Mouse (Mus musculus): ENCODE measurements around the gene Dennd4b. TPM values are rescaled to one million over a fixed set of nuclear protein-coding genes. Genes with fewer than 3 reads are reported as not detected.
A peak's percentile ranks its signal among the peaks of the same experiment; 100 is the strongest.
"Not testable (repeated sequence)": the region's sequence is repeated elsewhere in the genome, so short reads cannot be mapped to it uniquely, and the experiment has no call there.

Gene Dennd4b
- polyA plus RNA-seq, 1 experiment from 2014 or later = 4.5 TPM

DNA sequence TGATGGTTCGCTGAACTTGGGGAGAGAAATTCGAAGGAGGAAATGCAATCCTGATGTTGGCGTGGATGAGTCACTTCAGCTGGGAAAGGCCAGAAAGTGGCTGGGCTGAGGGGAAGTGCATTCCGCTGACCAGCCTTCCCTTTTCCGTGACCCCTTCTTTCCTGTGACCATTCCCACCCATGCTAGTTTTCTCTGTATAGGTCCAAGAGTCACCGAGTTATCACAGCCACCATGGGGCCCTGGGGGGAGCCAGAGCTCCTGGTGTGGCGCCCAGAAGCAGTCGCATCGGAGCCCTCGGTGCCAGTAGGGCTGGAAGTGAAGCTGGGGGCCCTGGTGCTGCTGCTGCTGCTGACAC, 16.3 kb upstream of the Dennd4b start:
- no peak for DNase-seq (ENCODE audit: low spot score)
- H3K4me1 ChIP-seq (replicated peaks; ENCODE audit: control insufficient read depth, insufficient read depth, low read length) = peaks cover 6% of the 10 kb centered on the region; the same call in 1 of the 2 replicates
- peak overlapping the region; percentile 58 for H3K4me3 ChIP-seq (ENCODE audit: low read depth, low read length)
- H3K27ac ChIP-seq (ENCODE audit: low read depth, low read length) = no peak overlapping the region
- ATAC-seq (ENCODE audit: low FRiP score) = no peak
- H3K9ac ChIP-seq (ENCODE audit: low read depth, low read length) = peak overlapping the region; percentile 76
- H3K4me2 ChIP-seq (replicated peaks; ENCODE audit: low read depth, low read length) = peak overlapping the region; percentile 70
- 14% methylated on average over 10 of the region's 10 CpGs for WGBS
- H3K27me3 ChIP-seq (ENCODE audit: control insufficient read depth, insufficient read depth, low read length) = no peaks in the 10 kb centered on the region
- no peaks in the 10 kb centered on the region for H3K36me3 ChIP-seq (ENCODE audit: control insufficient read depth, insufficient read depth, low read length)
- H3K9me3 ChIP-seq (ENCODE audit: control insufficient read depth, low read length) = no peaks in the 10 kb centered on the region

DNA sequence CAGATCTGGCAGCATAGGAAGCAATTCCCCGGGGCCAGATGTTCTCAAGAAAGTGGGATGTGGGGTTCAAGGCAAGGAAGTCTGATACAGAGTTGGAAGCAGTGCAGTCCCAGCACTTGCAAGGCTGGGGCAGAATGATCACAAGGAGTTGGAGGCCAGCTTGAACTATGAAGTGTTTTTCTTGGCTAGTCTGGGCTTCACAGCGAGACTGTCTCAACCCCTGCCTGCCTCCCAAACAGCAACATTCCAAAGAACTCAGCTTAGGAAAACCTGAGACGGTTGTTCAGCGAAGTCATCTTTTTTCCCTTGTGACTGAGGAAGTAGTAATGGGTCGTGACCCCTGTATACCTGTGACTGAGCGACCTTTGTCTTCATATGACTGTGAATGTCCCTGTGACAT, 14.2 kb upstream of the Dennd4b start:
- Histone ChIP-seq H3K4me3 (ENCODE audit: low read depth, low read length) (no peak overlapping the region), H3K9ac (ENCODE audit: low read depth, low read length) (no peak overlapping the region), H3K36me3 (ENCODE audit: control insufficient read depth, insufficient read depth, low read length) (no peaks in the 10 kb centered on the region), H3K9me3 (ENCODE audit: control insufficient read depth, low read length) (no peaks in the 10 kb centered on the region), H3K27me3 (ENCODE audit: control insufficient read depth, insufficient read depth, low read length) (no peaks in the 10 kb centered on the region), H3K27ac (ENCODE audit: low read depth, low read length) (no peak overlapping the region), H3K4me2 (replicated peaks; ENCODE audit: low read depth, low read length) (no peak overlapping the region), H3K4me1 (replicated peaks; ENCODE audit: control insufficient read depth, insufficient read depth, low read length) (peaks cover 11% of the 10 kb centered on the region)
- 90% methylated on average over 6 of the region's 6 CpGs for WGBS
- ATAC-seq (ENCODE audit: low FRiP score) (no peak), DNase-seq (ENCODE audit: low spot score) (no peak)

DNA sequence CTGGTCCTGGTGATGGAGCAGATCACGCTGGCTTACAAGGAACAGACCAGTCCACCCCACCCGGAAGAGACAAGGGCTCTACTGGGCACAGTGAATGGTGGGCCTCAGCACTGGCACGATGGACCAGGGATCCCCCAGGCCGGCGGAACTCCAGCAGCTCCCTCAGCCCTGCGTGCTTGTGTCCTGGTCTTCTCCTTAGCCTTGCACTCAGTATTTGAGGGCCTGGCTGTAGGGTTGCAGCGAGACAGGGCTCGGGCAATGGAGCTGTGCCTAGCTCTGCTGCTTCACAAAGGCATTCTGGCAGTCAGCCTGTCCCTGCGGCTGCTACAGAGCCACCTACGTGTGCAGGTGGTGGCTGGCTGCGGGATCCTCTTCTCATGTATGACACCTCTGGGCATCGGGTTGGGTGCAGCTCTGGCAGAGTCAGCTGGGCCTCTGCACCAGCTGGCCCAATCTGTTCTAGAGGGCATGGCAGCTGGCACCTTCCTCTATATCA, 13.2 kb upstream of the Dennd4b start:
- not testable (repeated sequence) for H3K4me3 ChIP-seq (ENCODE audit: low read depth, low read length); H3K27me3 ChIP-seq (ENCODE audit: control insufficient read depth, insufficient read depth, low read length); H3K36me3 ChIP-seq (ENCODE audit: control insufficient read depth, insufficient read depth, low read length); DNase-seq (ENCODE audit: low spot score); ATAC-seq (ENCODE audit: low FRiP score); H3K4me2 ChIP-seq (replicated peaks; ENCODE audit: low read depth, low read length); H3K27ac ChIP-seq (ENCODE audit: low read depth, low read length); H3K9me3 ChIP-seq (ENCODE audit: control insufficient read depth, low read length); H3K9ac ChIP-seq (ENCODE audit: low read depth, low read length)
- WGBS = 92% methylated on average over 10 of the region's 12 CpGs
- peaks cover 11% of the 10 kb centered on the region for H3K4me1 ChIP-seq (replicated peaks; ENCODE audit: control insufficient read depth, insufficient read depth, low read length)

DNA sequence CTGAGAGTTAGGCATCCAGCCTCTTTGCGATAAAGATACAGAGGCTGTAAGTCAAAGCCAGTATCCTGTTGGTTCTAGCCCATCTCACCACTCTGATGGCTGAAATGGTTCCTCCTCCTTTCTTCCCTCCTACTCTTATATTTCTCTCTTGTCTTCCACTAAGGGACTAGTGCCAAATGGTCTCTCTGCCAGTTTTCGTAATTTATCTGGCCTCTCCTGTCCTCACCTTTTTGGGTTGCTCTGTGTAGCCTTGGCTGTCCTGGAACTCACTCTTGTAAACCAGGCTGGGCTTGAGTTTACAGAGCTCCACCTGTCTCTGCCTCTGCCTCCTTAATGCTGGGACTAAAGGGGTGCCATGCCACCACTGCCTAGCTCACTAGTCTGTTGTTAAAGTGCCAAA, 12.3 kb upstream of the Dennd4b start:
- not testable (repeated sequence) for H3K4me1 ChIP-seq (replicated peaks; ENCODE audit: control insufficient read depth, insufficient read depth, low read length); DNase-seq (ENCODE audit: low spot score); H3K9ac ChIP-seq (ENCODE audit: low read depth, low read length); H3K4me3 ChIP-seq (ENCODE audit: low read depth, low read length); H3K4me2 ChIP-seq (replicated peaks; ENCODE audit: low read depth, low read length); H3K27me3 ChIP-seq (ENCODE audit: control insufficient read depth, insufficient read depth, low read length); H3K36me3 ChIP-seq (ENCODE audit: control insufficient read depth, insufficient read depth, low read length); H3K9me3 ChIP-seq (ENCODE audit: control insufficient read depth, low read length); H3K27ac ChIP-seq (ENCODE audit: low read depth, low read length); ATAC-seq (ENCODE audit: low FRiP score)
- WGBS = 94% methylated on average over 2 of the region's 2 CpGs

DNA sequence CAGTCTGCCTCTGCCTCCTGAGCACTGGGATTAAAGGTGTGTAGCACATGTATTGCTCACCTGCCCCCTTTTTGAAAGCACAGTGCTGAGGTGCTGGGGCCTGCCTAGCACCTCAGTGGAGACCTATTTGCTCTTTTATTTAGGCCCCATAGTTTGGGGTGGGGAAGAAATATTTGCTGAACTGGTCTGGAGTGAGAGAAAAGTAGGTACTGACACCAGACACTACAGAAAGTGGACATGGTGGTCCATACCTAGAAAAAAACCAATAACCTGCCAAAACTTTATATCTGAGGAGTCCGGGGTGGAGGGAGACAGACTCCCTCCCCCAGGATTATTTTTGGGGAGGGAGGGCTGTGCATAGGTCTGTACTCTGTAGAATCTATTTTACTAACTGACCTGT, 11.8 kb upstream of the Dennd4b start:
- H3K4me1 ChIP-seq (replicated peaks; ENCODE audit: control insufficient read depth, insufficient read depth, low read length); H3K9ac ChIP-seq (ENCODE audit: low read depth, low read length); H3K27ac ChIP-seq (ENCODE audit: low read depth, low read length); H3K4me3 ChIP-seq (ENCODE audit: low read depth, low read length); ATAC-seq (ENCODE audit: low FRiP score); H3K36me3 ChIP-seq (ENCODE audit: control insufficient read depth, insufficient read depth, low read length); DNase-seq (ENCODE audit: low spot score); H3K4me2 ChIP-seq (replicated peaks; ENCODE audit: low read depth, low read length); H3K27me3 ChIP-seq (ENCODE audit: control insufficient read depth, insufficient read depth, low read length); H3K9me3 ChIP-seq (ENCODE audit: control insufficient read depth, low read length): not testable (repeated sequence)
- 79% methylated on average over 1 of the region's 1 CpGs for WGBS

DNA sequence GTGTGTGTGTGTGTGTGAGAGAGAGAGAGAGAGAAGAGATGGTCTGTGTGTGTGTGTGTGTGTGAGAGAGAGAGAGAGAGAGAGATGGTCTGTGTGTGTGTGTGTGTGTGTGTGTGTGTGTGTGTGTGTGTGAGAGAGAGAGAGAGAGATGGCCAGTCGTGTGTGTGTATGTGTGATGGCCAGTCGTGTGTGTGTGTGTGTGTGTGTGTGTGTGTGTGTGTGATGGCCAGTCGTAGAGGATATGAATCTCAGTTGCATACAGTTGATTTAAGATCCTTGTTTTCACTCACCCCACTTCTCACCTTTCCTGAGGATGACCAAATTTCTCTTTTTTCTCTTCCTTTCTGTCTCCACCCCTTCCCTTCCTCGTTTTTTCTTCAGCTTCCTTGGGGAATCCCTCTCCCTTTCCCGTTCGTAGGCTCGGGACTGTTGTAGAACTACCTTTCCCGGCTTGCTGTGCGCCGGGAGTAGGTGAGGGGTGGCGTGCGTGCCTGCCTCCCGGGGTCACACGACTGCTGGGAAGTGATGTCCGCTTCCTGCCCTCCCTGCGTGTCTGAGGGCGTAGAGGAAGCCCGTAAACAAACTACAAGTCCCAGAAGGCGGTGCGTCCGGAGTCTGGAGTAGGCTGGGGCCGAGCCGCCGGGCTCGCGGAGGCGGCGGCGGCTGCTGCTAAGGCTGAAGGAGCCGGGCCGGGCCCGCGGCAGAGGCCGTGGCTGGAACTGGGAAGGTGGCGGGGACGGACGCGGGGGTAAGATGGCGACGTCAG, 11.1 kb upstream of the Dennd4b start, which contains the start of gene Crtc2:
TSS of gene Crtc2 (plus strand) at position 511 of the 766 bp plus-strand sequence.
- DNase-seq (ENCODE audit: low spot score) (peak; percentile 94), ATAC-seq (ENCODE audit: low FRiP score) (peak; percentile 97)
- Histone ChIP-seq H3K27ac (ENCODE audit: low read depth, low read length) (peak within 1 kb of the TSS; percentile 75), H3K4me1 (replicated peaks; ENCODE audit: control insufficient read depth, insufficient read depth, low read length) (peaks cover 5% of the 10 kb centered on the region), H3K4me2 (replicated peaks; ENCODE audit: low read depth, low read length) (peak within 1 kb of the TSS; percentile 71), H3K27me3 (ENCODE audit: control insufficient read depth, insufficient read depth, low read length) (no peaks in the 10 kb centered on the region), H3K9ac (ENCODE audit: low read depth, low read length) (peak within 1 kb of the TSS; percentile 71), H3K4me3 (ENCODE audit: low read depth, low read length) (peak within 1 kb of the TSS; percentile 61), H3K9me3 (ENCODE audit: control insufficient read depth, low read length) (no peaks in the 10 kb centered on the region), H3K36me3 (ENCODE audit: control insufficient read depth, insufficient read depth, low read length) (no peaks in the 10 kb centered on the region)
- WGBS = 2% methylated on average over 39 of the region's 40 CpGs

DNA sequence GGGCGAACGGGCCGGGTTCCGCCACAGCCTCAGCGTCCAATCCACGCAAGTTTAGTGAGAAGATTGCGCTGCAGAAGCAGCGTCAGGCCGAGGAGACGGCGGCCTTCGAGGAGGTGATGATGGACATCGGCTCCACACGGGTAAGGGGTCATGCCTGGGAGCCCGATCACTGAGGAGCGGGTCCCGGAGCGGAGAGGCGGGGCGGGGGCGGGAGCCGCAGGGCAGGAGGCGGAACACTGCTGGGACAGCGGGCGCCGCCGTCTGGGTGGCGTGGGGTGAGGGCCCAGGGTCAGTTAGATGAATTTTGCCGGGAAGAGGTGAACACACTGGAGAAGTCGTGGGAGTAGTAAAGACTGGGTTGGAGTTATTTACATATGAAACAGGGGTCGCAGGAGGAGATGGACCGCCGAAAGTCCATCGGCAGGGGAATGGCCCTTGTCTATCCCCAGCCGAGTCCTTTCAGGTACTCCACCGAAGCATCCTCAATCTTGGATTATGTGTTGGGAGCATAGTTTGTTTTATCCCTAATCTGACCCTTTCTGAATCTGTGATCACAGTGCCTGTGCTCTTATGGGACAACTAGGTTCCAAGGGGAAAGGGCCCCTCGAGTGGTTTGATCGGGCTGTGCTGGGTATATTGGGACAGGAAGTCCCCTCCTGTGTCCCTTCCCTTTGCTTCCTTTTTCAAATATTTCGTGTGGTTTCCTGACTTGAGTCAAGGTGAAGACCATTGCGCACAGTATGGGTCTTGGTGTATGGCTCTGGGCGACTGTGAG, 10.4 kb upstream of the Dennd4b start:
- H3K9ac ChIP-seq (ENCODE audit: low read depth, low read length) = peak overlapping the region; percentile 71
- peak; percentile 80 for ATAC-seq (ENCODE audit: low FRiP score)
- no peaks in the 10 kb centered on the region for H3K9me3 ChIP-seq (ENCODE audit: control insufficient read depth, low read length)
- peak overlapping the region; percentile 61 for H3K4me3 ChIP-seq (ENCODE audit: low read depth, low read length)
- DNase-seq (ENCODE audit: low spot score) = no peak
- no peaks in the 10 kb centered on the region for H3K27me3 ChIP-seq (ENCODE audit: control insufficient read depth, insufficient read depth, low read length)
- peak overlapping the region; percentile 71 for H3K4me2 ChIP-seq (replicated peaks; ENCODE audit: low read depth, low read length)
- H3K36me3 ChIP-seq (ENCODE audit: control insufficient read depth, insufficient read depth, low read length) = 0 out of 2 replicates have a peak, but pooled peaks cover 4% of the 10 kb centered on the region
- under 1% methylated on average over 41 of the region's 41 CpGs for WGBS
- H3K27ac ChIP-seq (ENCODE audit: low read depth, low read length) = peak overlapping the region; percentile 75
- H3K4me1 ChIP-seq (replicated peaks; ENCODE audit: control insufficient read depth, insufficient read depth, low read length) = peaks cover 5% of the 10 kb centered on the region

DNA sequence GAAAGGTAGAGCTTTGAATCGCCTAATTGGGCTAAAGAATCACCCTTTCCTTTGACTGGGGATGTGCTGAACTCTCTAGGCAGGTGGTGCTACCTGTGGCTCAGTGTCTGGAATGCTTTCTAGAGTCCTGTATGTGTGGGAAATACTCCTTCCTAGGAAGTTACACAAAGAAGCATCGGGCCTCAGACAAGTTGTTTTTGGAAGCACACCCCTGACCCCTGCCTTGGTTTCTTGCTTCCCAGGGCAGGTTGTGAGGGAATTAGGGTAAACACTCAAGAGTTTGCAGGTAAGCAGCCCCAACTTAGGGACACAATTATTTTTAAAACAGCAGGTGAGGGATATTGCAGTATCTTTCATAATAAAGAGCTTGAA, 9.8 kb upstream of the Dennd4b start:
- H3K4me3 ChIP-seq (ENCODE audit: low read depth, low read length) = peak overlapping the region; percentile 61
- peak overlapping the region; percentile 71 for H3K4me2 ChIP-seq (replicated peaks; ENCODE audit: low read depth, low read length)
- peak overlapping the region; percentile 75; the same call in 1 of the 2 replicates for H3K27ac ChIP-seq (ENCODE audit: low read depth, low read length)
- DNase-seq (ENCODE audit: low spot score) (no peak), ATAC-seq (ENCODE audit: low FRiP score) (no peak)
- H3K9me3 ChIP-seq (ENCODE audit: control insufficient read depth, low read length) = no peaks in the 10 kb centered on the region
- peaks cover 8% of the 10 kb centered on the region; the same call in 1 of the 2 replicates for H3K36me3 ChIP-seq (ENCODE audit: control insufficient read depth, insufficient read depth, low read length)
- no peaks in the 10 kb centered on the region for H3K27me3 ChIP-seq (ENCODE audit: control insufficient read depth, insufficient read depth, low read length)
- H3K9ac ChIP-seq (ENCODE audit: low read depth, low read length) = peak overlapping the region; percentile 71
- 26% methylated on average over 2 of the region's 2 CpGs for WGBS
- H3K4me1 ChIP-seq (replicated peaks; ENCODE audit: control insufficient read depth, insufficient read depth, low read length) = peaks cover 5% of the 10 kb centered on the region
